Mouse (Mus musculus) frontal cortex, postnatal 25 days (tissue): ENCODE data around the gene Pdgfra.

Experiments used
- DNase-seq, 2 experiments: peaks; one replicate each; pipeline ENCODE4 v3.0.0; 2022; ENCODE audit warnings: low spot score in 2 of 2

Pdgfra gene

GRCm38 (mm10) chr5:75155741-75156553 is 3.9 kb downstream of the Pdgfra start:
- DNase-seq = peak; percentile 71 to 75

DNA sequence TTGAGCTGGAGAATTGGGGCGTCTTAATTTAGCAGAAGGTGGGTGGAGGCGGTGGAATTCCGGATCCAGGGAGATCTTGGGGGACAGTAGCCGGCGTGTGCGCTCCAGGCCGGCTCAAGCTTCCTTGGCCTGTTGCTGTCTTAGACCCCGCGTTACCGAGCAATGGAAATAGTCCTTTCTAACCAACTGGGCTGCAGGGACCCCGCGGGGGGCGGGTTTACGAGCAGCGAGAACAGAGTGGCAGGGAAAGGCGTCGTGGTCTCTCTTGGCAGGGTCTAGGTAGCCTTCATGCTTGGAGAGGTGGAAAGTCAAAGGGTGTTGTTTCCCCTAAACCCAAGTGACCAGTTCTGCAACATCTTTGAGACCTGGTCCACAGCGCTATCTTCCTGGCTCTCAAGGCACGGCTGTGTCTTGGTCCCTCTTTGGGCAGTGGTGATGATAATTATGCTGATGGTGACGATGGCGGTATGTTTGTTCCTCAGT is 4.5 kb downstream of the Pdgfra start:
- no peak for DNase-seq

- DNase-seq = no peak
These were observed 4.9 kb downstream of the Pdgfra start for GRCm38 (mm10) chr5:75157038-75157437.

DNA sequence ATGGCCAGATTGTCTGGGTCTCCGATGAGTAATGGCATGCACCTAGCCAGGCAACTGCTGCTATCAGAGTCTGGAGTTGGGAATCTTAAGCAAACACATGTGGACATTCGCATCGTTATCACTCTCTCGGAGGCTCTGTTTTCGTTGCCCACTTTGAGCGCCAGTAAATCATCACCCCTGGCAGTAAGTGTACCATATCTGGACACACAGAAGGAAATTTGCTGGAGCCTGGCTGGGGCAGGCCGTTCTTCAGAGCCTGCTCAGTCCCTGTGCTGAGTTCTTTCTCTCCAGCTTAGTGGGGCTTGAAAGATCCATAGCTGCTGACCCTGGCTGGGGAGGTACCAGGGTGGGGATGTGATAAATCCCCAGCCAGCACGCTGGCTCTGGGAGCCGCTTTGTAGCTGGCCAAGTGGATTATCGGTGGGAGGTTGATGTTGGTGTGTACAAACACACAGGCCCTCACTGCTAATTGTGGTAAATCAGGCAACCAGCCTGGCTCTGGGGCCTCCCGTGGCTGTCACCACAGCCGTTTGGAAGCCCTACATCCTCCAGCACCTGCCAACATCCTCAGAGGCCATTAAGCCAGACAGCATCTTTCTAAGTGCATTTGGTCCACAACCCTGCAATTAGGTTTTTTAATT is 8.6 kb downstream of the Pdgfra start:
- DNase-seq = no peak

DNA sequence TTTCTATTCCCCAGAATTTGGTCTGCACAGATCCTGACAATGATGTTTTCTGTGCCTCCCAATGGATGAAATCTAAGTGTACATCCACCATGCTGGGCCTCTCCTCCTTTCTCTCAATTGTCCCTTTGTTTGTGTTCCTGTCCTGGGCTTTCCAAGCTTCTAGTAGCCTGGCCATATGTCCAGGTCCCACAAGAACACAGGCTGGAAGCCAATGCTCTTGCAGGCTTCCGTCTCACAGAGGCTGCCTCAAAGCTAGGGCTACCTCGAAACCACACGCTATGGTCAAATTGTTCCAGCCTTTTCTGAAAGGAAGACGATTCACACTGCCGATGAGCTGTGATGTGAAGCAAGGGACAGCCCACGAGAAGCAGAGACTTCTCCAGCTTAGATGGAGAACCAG is 9.5 kb downstream of the Pdgfra start:
- no peak for DNase-seq

DNA sequence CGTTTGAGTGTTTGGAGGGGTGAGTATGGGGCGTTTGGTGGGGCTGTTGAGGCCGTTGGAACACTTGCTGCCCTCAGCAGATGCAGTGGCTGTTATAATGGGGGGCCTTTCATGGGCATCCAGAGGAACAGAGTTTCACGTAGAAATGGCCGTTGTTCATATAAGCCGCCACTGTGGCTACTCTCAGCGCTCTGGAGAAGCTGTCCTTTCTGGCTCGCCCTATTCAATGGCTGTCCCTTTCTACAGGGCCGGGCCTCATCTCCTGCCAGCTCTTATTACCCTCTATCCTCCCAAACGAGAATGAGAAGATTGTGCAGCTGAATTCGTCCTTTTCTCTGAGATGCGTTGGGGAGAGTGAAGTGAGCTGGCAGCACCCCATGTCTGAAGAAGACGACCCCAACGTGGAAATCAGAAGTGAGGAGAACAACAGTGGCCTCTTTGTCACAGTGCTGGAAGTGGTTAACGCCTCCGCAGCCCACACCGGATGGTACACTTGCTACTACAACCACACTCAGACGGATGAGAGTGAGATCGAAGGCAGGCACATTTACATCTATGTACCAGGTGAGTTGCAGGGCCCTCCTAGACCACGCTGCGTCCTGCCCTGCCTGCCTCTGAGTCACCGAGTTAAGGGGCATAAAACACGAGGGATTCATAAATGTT is 11.3 kb downstream of the Pdgfra start:
- no peak for DNase-seq

DNA sequence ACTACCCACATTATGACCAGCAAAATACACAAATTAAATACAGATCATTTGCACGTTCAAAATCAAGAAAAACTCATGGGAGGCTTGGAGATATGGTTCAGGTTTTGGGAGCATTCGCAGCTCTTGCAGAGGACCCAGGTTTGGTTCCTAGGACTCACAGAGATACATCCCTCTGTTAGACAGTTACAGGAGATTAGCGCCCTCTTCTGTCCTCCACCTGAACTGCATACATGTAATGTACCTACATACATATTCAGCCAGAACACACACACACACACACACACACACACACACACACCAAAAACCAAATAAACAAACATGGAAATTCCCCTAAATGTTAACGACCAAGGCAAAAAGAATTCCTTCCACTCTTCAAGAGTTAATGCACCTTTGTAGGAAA is 12.6 kb downstream of the Pdgfra start:
- no peak for DNase-seq

GRCm38 (mm10) chr5:75169837-75170236 is 17.7 kb downstream of the Pdgfra start:
- DNase-seq = no peak

DNA sequence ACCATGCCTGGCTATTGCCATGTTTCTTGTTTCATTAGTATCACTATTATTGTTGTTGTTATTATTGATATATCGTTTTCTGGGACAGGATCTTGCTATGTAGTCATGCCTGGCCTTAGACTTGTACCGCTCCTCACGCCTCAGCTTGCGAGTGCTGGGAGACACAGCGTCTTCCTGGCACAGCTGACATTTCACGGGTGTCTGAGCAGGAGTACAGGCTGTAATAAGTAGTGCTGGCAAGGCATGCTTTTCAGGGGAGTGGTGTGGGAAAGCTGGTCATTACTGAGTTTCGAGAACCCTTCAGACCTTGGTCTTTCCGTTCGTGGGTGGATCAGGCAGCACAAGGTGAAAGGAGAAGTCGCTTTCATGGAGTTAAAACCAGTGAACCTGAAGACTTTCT is 19.8 kb downstream of the Pdgfra start:
- DNase-seq = no peak

DNA sequence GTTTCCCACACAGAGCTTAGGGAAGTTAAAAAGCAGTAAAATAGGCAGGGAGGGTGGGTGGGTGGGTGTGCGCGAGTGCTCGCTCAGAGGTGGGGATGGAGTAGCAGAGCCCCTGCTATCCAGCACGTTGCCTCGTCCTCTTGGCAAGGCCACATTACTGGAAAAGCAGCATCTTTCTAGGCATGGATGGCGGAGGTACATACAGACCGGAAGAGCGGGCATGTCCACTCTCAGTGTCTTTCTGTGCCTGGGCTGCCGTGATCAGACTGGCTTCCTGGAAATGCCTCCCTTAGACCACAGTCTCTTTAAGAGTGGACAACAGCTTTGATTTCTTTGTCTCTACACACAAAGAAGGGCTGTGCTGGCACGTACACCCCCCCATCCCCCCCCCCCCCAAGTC is 27.2 kb downstream of the Pdgfra start:
- no peak for DNase-seq

DNA sequence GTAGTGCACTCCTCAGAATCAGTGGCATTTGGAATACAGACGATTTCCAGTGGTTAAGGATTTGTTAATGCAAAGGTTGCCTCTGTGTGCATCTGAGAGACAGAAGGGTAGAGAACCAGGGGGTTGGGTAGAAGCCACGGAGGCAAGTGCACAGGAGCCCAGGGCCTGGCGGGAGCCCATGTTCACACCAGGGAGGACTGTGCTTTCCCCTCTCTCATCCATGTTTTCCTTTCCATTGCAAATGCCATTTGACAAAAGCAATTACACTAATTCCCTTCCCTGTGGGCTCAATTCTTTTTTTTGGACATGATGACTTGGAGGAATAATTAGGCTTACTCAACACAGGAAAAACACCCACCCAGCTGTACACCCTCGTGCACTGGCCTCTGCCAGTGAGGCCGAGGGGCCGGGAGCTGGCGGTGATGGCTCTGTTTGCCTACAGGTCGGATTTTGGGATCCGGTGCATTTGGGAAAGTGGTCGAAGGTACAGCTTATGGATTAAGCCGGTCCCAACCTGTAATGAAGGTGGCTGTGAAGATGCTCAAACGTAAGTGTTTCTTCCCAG is 27.7 kb downstream of the Pdgfra start:
- DNase-seq = no peak

DNA sequence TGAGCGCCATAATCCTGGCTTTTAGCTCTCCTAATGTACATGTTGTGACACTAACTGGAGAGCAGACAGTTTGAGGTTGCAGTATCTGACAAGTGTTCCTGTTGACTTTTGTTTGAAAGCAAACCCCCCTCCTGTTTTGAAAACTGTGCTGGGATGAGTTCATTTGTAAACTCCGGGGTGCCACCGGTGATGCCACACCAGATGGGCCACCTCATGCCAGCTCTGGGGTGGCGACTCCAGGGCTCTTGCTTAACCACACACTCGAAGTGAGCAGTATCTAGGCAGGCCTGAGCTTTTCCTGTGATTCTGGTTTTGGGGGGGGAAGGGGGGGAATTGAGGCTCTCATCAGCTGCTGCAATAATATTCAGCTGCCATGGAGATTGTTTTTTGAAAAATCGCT is 31.6 kb downstream of the Pdgfra start:
- DNase-seq = no peak

DNA sequence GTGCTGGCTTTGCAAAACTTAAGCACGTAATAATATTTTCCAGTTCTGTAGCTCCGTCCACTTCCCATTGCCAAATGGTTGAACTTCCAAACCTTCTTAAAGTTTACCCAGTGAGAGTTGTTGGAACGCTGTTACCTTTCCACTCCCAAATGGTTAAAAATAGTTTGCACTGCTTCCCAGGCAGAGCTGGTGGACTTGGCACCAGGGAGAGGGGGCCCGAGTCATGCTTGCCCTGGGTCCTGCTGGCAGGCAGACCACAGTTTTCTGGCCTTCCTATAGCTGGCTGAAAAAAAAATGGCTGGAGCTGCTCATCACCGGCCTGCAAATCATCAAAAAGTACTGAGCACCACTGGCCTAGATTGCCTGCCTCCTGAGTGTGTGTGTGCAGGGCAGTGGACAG is 32.0 kb downstream of the Pdgfra start:
- no peak for DNase-seq

DNA sequence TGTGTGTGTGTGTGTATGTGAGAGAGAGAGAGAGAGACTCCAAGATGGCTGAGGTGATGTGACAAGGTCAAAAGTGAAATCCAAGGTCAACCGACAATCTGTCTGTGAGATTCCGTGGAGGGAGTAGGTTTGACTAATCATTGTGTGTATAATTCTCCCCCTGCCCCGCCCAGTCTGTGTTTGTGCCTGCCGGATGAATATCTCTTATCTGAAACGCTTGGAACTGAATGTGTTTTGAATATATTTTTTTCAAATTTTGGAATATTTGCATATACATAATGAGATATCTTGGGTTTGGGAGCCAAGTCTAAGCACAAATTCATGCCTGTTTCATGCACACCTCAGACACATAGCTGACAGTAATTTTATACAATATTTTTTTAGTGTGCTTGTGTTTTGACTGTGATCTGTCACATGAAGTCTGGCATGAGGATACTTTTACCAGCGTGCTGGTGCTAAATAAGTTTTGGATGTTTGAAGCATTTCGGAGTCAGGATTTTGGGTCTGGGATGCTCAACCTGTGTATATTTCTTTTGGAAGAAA is 32.7 kb downstream of the Pdgfra start:
- DNase-seq = no peak

DNA sequence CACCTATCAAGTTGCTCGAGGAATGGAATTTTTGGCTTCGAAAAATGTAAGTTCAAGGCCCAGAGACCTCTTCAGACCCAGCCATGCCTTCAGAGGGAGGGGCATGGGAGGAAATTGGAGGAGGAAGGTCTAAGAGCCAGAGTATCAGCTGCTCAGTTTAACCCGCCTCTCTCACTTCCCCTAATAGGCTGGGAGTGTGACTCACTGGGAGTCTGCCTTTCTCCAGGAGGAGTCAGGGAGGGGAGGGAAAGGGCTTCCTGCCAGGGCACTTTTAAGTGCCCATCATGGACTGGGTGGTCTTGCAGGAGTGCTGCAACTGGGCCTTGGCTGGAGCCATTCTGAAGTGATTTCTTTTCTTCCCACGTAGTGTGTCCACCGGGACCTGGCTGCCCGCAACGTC is 33.5 kb downstream of the Pdgfra start:
- DNase-seq = no peak

GRCm38 (mm10) chr5:75189319-75189987 is 37.4 kb downstream of the Pdgfra start:
- no peak for DNase-seq

DNA sequence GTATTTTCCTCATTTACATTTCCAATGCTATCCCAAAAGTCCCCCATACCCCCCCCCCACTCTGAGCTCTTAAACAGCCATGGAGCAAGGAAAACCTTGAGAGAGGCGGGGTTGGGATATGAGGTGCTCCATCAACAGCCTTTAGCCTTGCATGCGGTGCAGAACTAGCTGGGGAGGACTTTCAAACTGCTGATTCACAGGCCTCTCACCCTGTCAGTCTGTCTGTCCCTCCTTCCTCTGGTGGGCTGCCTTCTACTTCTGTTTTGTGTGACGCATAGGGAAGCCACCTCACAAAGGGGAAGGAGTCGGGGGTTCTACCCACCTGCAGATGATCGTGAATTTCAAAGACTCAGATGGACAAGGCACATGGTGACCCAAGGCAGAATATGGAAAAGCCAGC is 41.0 kb downstream of the Pdgfra start:
- no peak for DNase-seq

DNA sequence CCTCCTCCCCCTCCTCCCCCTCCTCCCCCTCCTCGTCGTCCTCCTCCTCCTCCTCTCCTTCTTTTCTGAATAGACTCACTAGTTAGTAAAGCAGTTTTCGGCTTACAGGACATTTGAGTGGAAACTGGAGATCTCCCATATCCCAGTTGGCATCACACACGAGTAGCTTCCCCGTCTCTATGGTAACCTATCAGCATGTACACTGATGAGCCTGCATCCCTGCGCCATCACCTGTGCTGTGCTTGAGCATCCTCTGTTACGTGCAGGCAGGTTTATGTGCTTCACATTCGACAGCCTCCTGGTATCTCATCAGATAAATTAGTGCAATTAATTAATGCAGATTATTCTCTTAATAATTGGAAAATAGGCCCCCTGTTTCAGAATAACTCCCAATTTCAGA is 46.3 kb downstream of the Pdgfra start:
- no peak for DNase-seq

DNA sequence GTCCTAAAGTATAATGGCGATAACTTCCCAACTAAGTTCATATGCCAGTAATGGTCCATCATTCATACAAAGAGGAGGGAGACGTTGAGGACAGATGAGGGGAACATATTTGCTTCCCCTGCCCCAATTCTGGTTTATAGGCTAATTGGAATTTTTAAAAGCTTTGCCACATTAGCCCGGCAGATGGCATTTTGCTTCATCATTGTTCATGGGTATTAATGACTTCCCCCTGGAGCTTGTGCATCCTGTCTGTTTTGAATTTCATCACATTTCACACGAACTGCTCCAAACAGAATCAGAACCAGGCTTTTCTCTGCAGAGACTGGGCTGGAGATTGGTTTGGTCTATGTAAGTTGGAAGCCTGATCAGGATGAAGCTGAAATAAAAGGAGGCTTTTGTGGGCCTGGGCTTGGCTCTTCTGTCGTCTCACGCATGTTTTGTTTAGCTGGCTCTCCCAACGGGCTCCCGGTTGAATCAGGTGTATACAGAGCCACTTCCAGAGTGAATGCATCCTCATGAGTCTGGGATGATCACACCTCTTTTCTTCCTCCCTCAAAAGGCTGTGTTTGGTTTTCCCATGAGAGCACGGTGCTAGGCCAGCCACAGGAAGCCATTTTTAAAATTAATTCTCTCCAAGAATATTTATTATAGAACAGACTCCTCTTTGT is 47.7 kb downstream of the Pdgfra start:
- DNase-seq = no peak

GRCm38 (mm10) chr5:75200366-75200724 is 48.3 kb downstream of the Pdgfra start:
- DNase-seq = no peak

GRCm38 (mm10) chr5:75207905-75208304 is 55.8 kb downstream of the Pdgfra start:
- no peak for DNase-seq
